Mouse (Mus musculus) heart, adult 9 months (tissue): Measurements from ENCODE around the gene Slc46a2.
A peak's percentile ranks its signal among the peaks of the same experiment; 100 is the strongest.

Experiments
- DNase-seq, 2 experiments: peaks; one replicate each; pipeline ENCODE4 v3.0.0; 2022; ENCODE audit warnings: low spot score in 2 of 2

Slc46a2 gene

GRCm38 (mm10) chr4:59914608-59915403, at the start of gene Slc46a2:
TSS of gene Slc46a2 (minus strand) at chr4:59915056.
- DNase-seq: no peak

GRCm38 (mm10) chr4:59963405-59964344, 48.8 kb upstream of the Slc46a2 start, which contains the start of gene Mup6:
TSS of gene Mup6 (plus strand) at chr4:59964294.
- DNase-seq: no peak

GRCm38 (mm10) chr4:59960610-59961009, 45.8 kb upstream of the Slc46a2 start, which contains the start of gene Mup4:
TSS of gene Mup4 (minus strand) at chr4:59960710.
- no peak for DNase-seq

GRCm38 (mm10) chr4:59937543-59937942, 22.7 kb upstream of the Slc46a2 start:
- no peak for DNase-seq

GRCm38 (mm10) chr4:59932505-59933281, 17.8 kb upstream of the Slc46a2 start:
- DNase-seq: no peak

GRCm38 (mm10) chr4:59928347-59928746, 13.5 kb upstream of the Slc46a2 start:
- DNase-seq: peak; percentile 34 to 59

GRCm38 (mm10) chr4:59927666-59928065, 12.8 kb upstream of the Slc46a2 start:
- no peak for DNase-seq

- DNase-seq: no peak
Observed at GRCm38 (mm10) chr4:59925082-59925481, 10.2 kb upstream of the Slc46a2 start.

GRCm38 (mm10) chr4:59917966-59918365, 3.1 kb upstream of the Slc46a2 start:
- no peak for DNase-seq

GRCm38 (mm10) chr4:59908785-59909184, 6.1 kb downstream of the Slc46a2 start:
- DNase-seq: no peak

GRCm38 (mm10) chr4:59907657-59908230, 7.1 kb downstream of the Slc46a2 start:
- DNase-seq: no peak

GRCm38 (mm10) chr4:59907092-59907491, 7.8 kb downstream of the Slc46a2 start:
- DNase-seq: no peak

GRCm38 (mm10) chr4:59902547-59902946, 12.3 kb downstream of the Slc46a2 start:
- DNase-seq: no peak

GRCm38 (mm10) chr4:59901810-59902209, 13.0 kb downstream of the Slc46a2 start:
- DNase-seq: no peak

- peak; percentile 32 to 47 for DNase-seq
Observed at GRCm38 (mm10) chr4:59898521-59898919, 16.3 kb downstream of the Slc46a2 start.

- DNase-seq: no peak
Observed at GRCm38 (mm10) chr4:59897814-59898520, 16.9 kb downstream of the Slc46a2 start.

GRCm38 (mm10) chr4:59896000-59896399, 18.9 kb downstream of the Slc46a2 start:
- no peak for DNase-seq

- no peak for DNase-seq
Observed at GRCm38 (mm10) chr4:59894977-59895575, 19.8 kb downstream of the Slc46a2 start.

GRCm38 (mm10) chr4:59894415-59894814, 20.4 kb downstream of the Slc46a2 start:
- no peak for DNase-seq

GRCm38 (mm10) chr4:59892731-59893130, 22.1 kb downstream of the Slc46a2 start:
- no peak for DNase-seq
